Mouse (Mus musculus) naive thymus-derived CD4-positive, alpha-beta T cell, adult 2 months (primary cell): ENCODE results near the gene Gabrb2.

Source experiments
- DNase-seq: peaks from one replicate; pipeline ENCODE4 v3.0.0-alpha.2; 2011; ENCODE audit warnings: low read depth

Gene Gabrb2

GRCm38 (mm10) chr11:42535286-42535685 is 115.7 kb downstream of the Gabrb2 start:
- no peak for DNase-seq

DNA sequence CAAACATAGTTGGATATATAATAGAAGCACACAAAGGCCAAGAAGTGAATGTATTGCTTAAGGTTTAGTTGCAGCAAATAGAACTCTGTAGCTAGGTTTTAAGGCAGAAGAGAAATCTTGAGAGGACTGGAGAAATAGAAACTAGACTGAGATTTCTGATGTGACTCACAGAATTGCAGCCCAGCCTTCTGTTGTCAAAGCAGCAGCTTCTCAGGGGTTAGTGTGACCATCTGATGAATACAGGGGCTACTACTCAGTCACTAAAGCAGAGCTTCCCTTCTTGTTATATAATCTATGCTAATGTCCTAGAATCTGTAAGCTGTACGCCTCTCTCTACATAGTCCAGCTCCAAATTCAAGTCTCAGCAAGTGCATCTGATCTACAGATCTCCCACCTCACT is 116.3 kb downstream of the Gabrb2 start:
- DNase-seq, result no peak

- no peak for DNase-seq
Observed at GRCm38 (mm10) chr11:42542861-42543260, 123.3 kb downstream of the Gabrb2 start.

- no peak for DNase-seq
Observed at GRCm38 (mm10) chr11:42566023-42566422, 146.5 kb downstream of the Gabrb2 start.

- no peak for DNase-seq
Observed at GRCm38 (mm10) chr11:42571467-42571866, 151.9 kb downstream of the Gabrb2 start.

DNA sequence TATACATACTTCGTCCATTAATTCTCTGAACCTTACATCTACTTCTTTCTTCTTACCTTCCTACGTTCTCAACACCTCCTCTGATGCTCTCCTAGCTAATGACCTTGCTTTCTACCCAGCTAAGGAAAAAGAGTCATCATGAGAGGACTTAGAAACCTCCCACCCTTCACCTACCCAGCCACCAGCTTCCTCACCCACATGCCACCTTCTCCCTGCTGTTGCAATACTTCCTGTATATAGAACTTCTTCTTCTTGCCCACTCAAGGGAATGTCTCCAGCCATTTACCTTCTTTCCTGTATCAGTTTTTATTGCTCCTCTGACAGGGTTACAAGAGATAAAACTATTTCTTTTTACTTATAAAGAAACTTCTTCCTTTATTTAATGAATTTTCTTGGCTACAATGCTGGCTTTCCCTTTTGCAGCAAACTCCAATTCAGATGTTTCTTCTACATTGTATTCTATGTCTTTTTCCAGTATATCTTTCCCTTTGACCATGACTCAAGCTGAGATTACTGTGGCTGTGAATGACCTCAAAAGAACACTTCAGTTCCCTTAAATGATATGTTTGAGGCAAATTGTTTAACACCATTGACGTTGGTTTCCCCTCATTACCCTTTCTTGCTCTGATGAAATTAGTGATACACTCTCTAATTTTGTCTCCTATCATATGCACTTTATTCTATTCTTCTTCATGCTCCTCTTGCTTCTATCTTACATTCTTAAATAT is 155.8 kb downstream of the Gabrb2 start:
- DNase-seq, result no peak

GRCm38 (mm10) chr11:42579804-42580203 is 160.2 kb downstream of the Gabrb2 start:
- no peak for DNase-seq

- DNase-seq, result no peak
Observed at GRCm38 (mm10) chr11:42581123-42581522, 161.6 kb downstream of the Gabrb2 start.

- no peak for DNase-seq
Observed at GRCm38 (mm10) chr11:42581753-42582152, 162.2 kb downstream of the Gabrb2 start.

DNA sequence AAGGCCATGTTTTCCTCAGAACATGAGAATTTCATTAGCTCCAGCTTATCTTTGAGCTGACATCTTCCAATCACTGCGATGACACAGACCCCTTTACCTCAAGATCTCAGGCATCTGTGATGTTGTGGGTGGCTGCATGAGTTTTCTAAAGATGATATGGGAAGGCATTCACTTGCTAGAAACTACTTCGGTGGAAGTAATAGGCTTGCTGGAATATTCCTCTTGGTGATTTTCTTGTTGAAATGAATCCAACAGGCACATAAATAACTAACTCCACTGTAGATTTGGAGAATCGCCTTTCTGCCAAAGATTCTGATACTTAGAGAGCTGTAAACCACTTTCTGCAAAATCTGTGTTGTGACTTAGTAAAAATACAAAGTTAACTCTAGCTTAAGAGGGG is 172.9 kb downstream of the Gabrb2 start:
- no peak for DNase-seq

DNA sequence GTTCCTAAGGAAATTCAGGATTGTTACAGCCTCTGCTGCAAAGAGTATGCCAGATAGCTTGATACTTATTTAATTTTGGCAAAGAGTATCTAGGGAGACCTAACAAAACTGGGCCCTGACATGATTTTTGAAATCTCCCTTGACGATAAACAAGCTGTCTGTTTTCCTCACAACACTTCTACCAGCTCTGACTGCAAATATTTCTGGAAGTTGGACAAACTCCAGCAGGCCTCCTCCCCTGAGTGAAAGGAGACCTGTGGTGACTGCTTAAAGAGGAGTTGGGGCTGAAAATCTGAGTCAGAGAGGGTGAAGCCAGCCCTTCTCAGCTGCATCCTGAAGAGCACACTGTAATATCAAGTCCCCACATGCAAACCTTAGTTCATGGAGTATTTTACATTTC is 186.7 kb downstream of the Gabrb2 start:
- no peak for DNase-seq

- no peak for DNase-seq
Observed at GRCm38 (mm10) chr11:42609128-42609763, 189.7 kb downstream of the Gabrb2 start.

DNA sequence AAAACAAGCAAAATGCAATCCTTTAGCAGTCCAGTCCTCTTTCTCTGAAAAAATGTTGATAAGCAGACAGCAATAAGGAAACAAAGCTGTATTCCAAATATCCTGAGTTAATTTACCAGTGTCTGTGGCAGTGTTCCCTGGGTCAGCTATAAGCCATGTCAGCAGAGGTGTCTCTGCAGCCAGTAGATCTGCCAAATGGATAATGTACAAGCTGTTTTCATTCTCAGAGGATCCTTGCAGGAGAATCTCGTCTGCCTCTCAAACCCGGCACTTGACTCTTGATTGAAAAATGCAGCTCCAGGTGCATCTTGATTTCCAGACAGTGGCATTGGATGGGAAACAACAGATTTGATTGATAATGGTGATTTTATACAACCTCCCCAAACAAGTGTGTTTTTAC is 198.6 kb downstream of the Gabrb2 start:
- DNase-seq, result no peak

DNA sequence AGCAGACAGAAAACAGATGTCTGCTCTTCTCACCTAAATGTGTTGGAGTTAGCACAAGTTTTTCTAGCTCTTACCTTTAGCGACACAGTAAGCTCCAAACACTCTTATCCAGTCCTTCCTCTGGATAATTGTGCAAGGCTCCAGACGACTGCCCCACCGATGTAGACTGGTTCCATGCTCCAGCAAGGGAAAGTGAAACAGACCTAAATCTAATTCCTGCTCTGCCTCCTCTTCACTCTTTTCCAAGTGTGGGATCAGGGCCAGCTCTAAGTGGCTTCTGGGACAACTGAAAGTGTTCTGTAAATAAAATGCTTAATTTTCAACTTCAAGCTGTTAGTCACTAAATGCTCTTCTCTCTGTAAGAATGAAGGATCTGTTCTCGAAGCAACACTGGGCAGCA is 201.6 kb downstream of the Gabrb2 start:
- DNase-seq, result no peak

- no peak for DNase-seq
Observed at GRCm38 (mm10) chr11:42650111-42650510, 230.6 kb downstream of the Gabrb2 start.

DNA sequence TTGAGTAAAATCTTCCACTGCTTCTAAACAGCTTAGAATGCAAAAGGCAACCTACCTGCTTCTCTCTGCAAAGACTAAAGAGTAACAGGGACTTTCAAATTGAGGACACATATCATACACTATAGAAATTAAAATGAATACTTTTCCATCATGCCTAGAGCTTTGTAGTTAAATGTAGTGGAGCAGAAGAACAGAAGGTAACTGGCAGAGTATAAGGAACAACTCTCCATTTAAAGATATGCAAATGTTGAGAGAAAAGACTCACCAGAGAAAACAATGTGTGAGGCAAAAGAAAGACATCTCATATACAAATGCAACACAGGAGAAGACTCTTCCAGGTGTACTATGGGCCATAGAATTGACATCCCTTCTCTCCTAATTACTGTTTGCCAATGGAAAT is 232.0 kb downstream of the Gabrb2 start:
- no peak for DNase-seq

DNA sequence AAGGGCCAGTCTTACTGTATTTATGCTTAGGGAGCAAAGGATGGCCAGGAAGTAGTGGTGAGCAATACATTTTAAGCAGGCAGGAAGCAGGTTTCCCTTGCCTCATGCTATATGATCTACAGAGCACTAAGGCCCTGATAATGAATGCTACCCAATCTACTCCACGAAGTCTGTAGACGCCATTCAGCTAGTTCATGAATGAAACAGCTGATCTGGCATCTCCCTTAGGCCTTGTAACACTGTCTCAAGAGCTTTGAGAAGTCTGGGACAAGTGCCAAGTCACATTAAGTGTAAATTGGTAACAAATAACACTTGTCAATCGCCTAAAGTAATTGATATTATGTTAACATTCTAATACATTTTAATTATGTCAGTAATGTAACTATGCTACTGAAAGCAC is 234.6 kb downstream of the Gabrb2 start:
- no peak for DNase-seq

DNA sequence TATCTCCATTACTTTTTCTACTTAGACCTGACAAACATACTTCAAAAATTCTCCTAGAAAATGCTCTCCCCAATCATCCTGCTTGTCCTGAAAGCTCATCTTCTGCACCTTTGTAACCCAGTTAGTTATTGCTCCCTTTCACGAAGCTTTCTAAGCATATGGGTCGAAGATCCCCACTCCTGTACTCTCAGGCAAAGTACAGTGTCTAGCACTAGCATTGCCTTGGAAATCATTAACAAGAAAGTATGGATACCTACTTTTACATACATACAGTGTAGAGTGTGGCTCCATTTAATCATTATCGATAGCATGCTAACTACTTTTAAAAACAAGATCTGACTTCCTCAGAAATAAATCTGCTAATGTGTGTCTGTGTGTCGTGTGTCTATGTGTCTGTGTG is 249.1 kb downstream of the Gabrb2 start:
- no peak for DNase-seq
